Mouse (Mus musculus) testis, adult 2 months (tissue): ENCODE results near the gene Tecta. TPM values are rescaled to one million over a fixed set of nuclear protein-coding genes. Genes with fewer than 3 reads are reported as not detected.

Experiments
- H3K27ac ChIP-seq: fragments of 200-500 bp; 2 replicates; pipeline ENCODE4 v1.5.1; 2012; ENCODE audit warnings: low read depth, low read length; ENCODE audit not compliant: control insufficient read depth, insufficient read depth
- H3K27me3 ChIP-seq: fragments of 200-500 bp; 2 replicates; pipeline ENCODE4 v1.6.1; 2012; ENCODE audit warnings: mild to moderate bottlenecking, low read length, moderate library complexity; ENCODE audit not compliant: control insufficient read depth, insufficient read depth
- H3K36me3 ChIP-seq: fragments of 200-500 bp; 2 replicates; pipeline ENCODE4 v1.6.1; 2012; ENCODE audit warnings: mild to moderate bottlenecking, low read length; ENCODE audit not compliant: control insufficient read depth, insufficient read depth
- H3K4me1 ChIP-seq: fragments of 200-500 bp; 2 replicates; pipeline ENCODE4 v1.6.1; 2012; ENCODE audit warnings: low read length; ENCODE audit not compliant: control insufficient read depth, insufficient read depth
- H3K4me3 ChIP-seq: fragments of 200-500 bp; 2 replicates; pipeline ENCODE4 v1.5.1; 2012; ENCODE audit warnings: low read depth, mild to moderate bottlenecking, low read length, moderate library complexity, mixed read lengths; ENCODE audit not compliant: control insufficient read depth
- CTCF ChIP-seq: fragments of 200-500 bp; IDR thresholded peaks from 2 replicates; pipeline ENCODE4 v1.5.1; 2012; ENCODE audit warnings: low read depth, mild to moderate bottlenecking, inconsistent platforms, low read length, moderate library complexity; ENCODE audit not compliant: control insufficient read depth, insufficient read depth, insufficient replicate concordance
- POLR2A ChIP-seq: fragments of 200-500 bp; IDR thresholded peaks from 2 replicates; pipeline ENCODE4 v1.6.1; 2012; ENCODE audit warnings: low read depth, mild to moderate bottlenecking, inconsistent platforms, low read length, moderate library complexity; ENCODE audit not compliant: control insufficient read depth
- polyA plus RNA-seq: library from polyadenylated mRNA; depleted of rRNA; stranded (reverse); fragments of >200 nt; gene quantifications from 2 replicates; pipeline ENCODE4 v1.2.3, GENCODE M21; 2012

Gene Tecta
- polyA plus RNA-seq, 1 experiment, result 0.42 TPM

DNA sequence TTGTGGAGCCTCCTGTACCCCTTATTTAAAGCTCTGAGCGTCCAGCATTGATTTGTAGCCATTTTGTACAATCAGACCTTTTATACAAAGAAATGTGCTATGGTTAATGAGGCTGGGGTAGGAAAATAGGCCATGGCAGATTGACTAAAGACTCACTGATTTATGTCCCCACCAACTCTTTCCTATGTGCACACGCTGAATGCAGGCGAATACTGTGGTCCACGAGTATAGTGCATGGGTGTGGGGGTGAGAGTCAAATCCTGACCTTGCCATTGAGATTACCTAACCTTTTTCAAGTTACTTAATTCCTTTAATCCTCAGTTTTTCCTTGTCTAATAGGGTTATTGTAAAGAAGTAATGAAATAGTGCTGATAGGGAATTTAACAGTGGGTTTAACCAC lies 42.1 kb downstream of the Tecta start:
- H3K36me3 ChIP-seq, result no peaks in the 10 kb centered on the region
- H3K27ac ChIP-seq, result no peak overlapping the region
- H3K4me3 ChIP-seq, result no peak overlapping the region
- H3K27me3 ChIP-seq, result no peaks in the 10 kb centered on the region
- H3K4me1 ChIP-seq, result no peaks in the 10 kb centered on the region
- TF ChIP-seq CTCF (no peak), POLR2A (no peak)

- H3K4me3 ChIP-seq, result no peak overlapping the region
- no peak overlapping the region for H3K27ac ChIP-seq
- no peaks in the 10 kb centered on the region for H3K4me1 ChIP-seq
- TF ChIP-seq CTCF, result no peak
- no peak for TF ChIP-seq POLR2A
- H3K27me3 ChIP-seq, result no peaks in the 10 kb centered on the region
- no peaks in the 10 kb centered on the region for H3K36me3 ChIP-seq
Measured at GRCm38 (mm10) chr9:42354871-42355270, 44.9 kb downstream of the Tecta start.

- no peaks in the 10 kb centered on the region; the same call in 1 of the 2 replicates for H3K4me1 ChIP-seq
- no peaks in the 10 kb centered on the region for H3K27me3 ChIP-seq
- H3K36me3 ChIP-seq, result no peaks in the 10 kb centered on the region
- no peak overlapping the region for H3K4me3 ChIP-seq
- TF ChIP-seq POLR2A (no peak), CTCF (no peak)
- H3K27ac ChIP-seq, result no peak overlapping the region
Measured at GRCm38 (mm10) chr9:42349791-42350190, 49.9 kb downstream of the Tecta start.

- no peak overlapping the region for H3K27ac ChIP-seq
- no peaks in the 10 kb centered on the region for H3K27me3 ChIP-seq
- no peak for TF ChIP-seq POLR2A
- no peak overlapping the region for H3K4me3 ChIP-seq
- H3K4me1 ChIP-seq, result no peaks in the 10 kb centered on the region; the same call in 1 of the 2 replicates
- no peaks in the 10 kb centered on the region for H3K36me3 ChIP-seq
Measured at GRCm38 (mm10) chr9:42346297-42346696, 53.4 kb downstream of the Tecta start.

- H3K4me3 ChIP-seq, result no peak overlapping the region
- H3K27ac ChIP-seq, result no peak overlapping the region
- H3K36me3 ChIP-seq, result no peaks in the 10 kb centered on the region
- no peaks in the 10 kb centered on the region for H3K27me3 ChIP-seq
- TF ChIP-seq POLR2A, result no peak
- TF ChIP-seq CTCF, result no peak
- H3K4me1 ChIP-seq, result no peaks in the 10 kb centered on the region
Measured at GRCm38 (mm10) chr9:42339151-42339550, 60.6 kb downstream of the Tecta start.

- Histone ChIP-seq H3K36me3 (no peaks in the 10 kb centered on the region), H3K27me3 (no peaks in the 10 kb centered on the region), H3K4me3 (no peak overlapping the region), H3K27ac (no peak overlapping the region), H3K4me1 (no peaks in the 10 kb centered on the region)
- no peak for TF ChIP-seq CTCF
- no peak for TF ChIP-seq POLR2A
Measured at GRCm38 (mm10) chr9:42337026-42337425, 62.7 kb downstream of the Tecta start.

GRCm38 (mm10) chr9:42336575-42336974 lies 63.2 kb downstream of the Tecta start:
- H3K36me3 ChIP-seq, result no peaks in the 10 kb centered on the region
- no peaks in the 10 kb centered on the region for H3K4me1 ChIP-seq
- H3K27me3 ChIP-seq, result no peaks in the 10 kb centered on the region
- no peak overlapping the region for H3K27ac ChIP-seq
- no peak overlapping the region for H3K4me3 ChIP-seq
- TF ChIP-seq CTCF (no peak), POLR2A (no peak)

- no peak for TF ChIP-seq CTCF
- TF ChIP-seq POLR2A, result no peak
- H3K36me3 ChIP-seq, result no peaks in the 10 kb centered on the region
- H3K27me3 ChIP-seq, result no peaks in the 10 kb centered on the region
- no peaks in the 10 kb centered on the region for H3K4me1 ChIP-seq
- H3K4me3 ChIP-seq, result no peak overlapping the region
- no peak overlapping the region for H3K27ac ChIP-seq
Measured at GRCm38 (mm10) chr9:42334885-42335284, 64.8 kb downstream of the Tecta start.
